Mouse (Mus musculus) olfactory bulb, adult 2 months (tissue): Measurements from ENCODE around the gene Fam163a. TPM values are rescaled to one million over a fixed set of nuclear protein-coding genes. Genes with fewer than 3 reads are reported as not detected.

Source experiments
- H3K27ac ChIP-seq: fragments of 200-500 bp; 2 replicates; pipeline ENCODE4 v1.5.1; 2012; ENCODE audit warnings: low read depth, low read length; ENCODE audit not compliant: insufficient read depth
- H3K4me1 ChIP-seq: fragments of 200-500 bp; 2 replicates; pipeline ENCODE4 v1.6.1; 2012; ENCODE audit warnings: low read length; ENCODE audit not compliant: control insufficient read depth, insufficient read depth
- H3K4me3 ChIP-seq: fragments of 200-500 bp; 2 replicates; pipeline ENCODE4 v1.5.1; 2012; ENCODE audit warnings: mild to moderate bottlenecking, low read depth, low read length, moderate library complexity; ENCODE audit not compliant: insufficient read depth
- CTCF ChIP-seq: fragments of 200-500 bp; IDR thresholded peaks from 2 replicates; pipeline ENCODE4 v1.5.1; 2012; ENCODE audit warnings: low read depth, mild to moderate bottlenecking, low read length, moderate library complexity; ENCODE audit not compliant: insufficient read depth
- POLR2A ChIP-seq: fragments of 200-500 bp; IDR thresholded peaks from 2 replicates; pipeline ENCODE4 v1.6.1; 2012; ENCODE audit warnings: mild to moderate bottlenecking, low read depth, low read length, moderate library complexity; ENCODE audit not compliant: insufficient read depth
- WGBS: fragments of 180-500 bp; shearing (Covaris S2); methylation state at CpG from one replicate; pipeline ENCODE4 v1.1.7; 2018; 5-methylcytosine and 5-hydroxymethylcytosine counted together
- polyA plus RNA-seq: library from polyadenylated mRNA; stranded (reverse); fragments of >200 nt; gene quantifications from 2 replicates; pipeline ENCODE4 v1.2.4, GENCODE M21; 2012; ENCODE audit warnings: low replicate concordance; ENCODE audit not compliant: missing spikeins, insufficient read depth, insufficient read length

The Fam163a gene
- polyA plus RNA-seq, 1 experiment, result not detected

GRCm38 (mm10) chr1:156028340-156028975, 176.4 kb downstream of the Fam163a start:
- H3K4me1 ChIP-seq, result peaks cover 5% of the 10 kb centered on the region; the same call in 1 of the 2 replicates
- 92% methylated on average over 4 of the region's 4 CpGs for WGBS
- no peak overlapping the region for H3K27ac ChIP-seq
- no peak for TF ChIP-seq CTCF
- no peak for TF ChIP-seq POLR2A
- no peak overlapping the region for H3K4me3 ChIP-seq

GRCm38 (mm10) chr1:156027849-156028248, 177.0 kb downstream of the Fam163a start:
- 84% methylated on average over 3 of the region's 3 CpGs for WGBS
- H3K4me1 ChIP-seq, result peaks cover 5% of the 10 kb centered on the region; the same call in 1 of the 2 replicates
- H3K27ac ChIP-seq, result no peak overlapping the region
- TF ChIP-seq POLR2A (no peak), CTCF (no peak)
- no peak overlapping the region for H3K4me3 ChIP-seq

Other genes starting within 250 kb of the Fam163a start
- not detected in 2 replicates for gene Cep350, start 231.8 kb downstream of the Fam163a start, polyA plus RNA-seq
- not detected in 2 replicates for gene Tor1aip2, start 169.6 kb downstream of the Fam163a start, polyA plus RNA-seq
- not detected in 2 replicates for gene Tor1aip1, start 168.5 kb downstream of the Fam163a start, polyA plus RNA-seq
- not detected in 2 replicates for gene Tdrd5, start 98.6 kb upstream of the Fam163a start, polyA plus RNA-seq
- gene Nphs2, start 105.7 kb upstream of the Fam163a start, polyA plus RNA-seq, result not detected in 2 replicates
- gene Gm2000, start 161.0 kb upstream of the Fam163a start, polyA plus RNA-seq, result not detected in 2 replicates
- not detected in 2 replicates for gene Axdnd1, start 216.1 kb upstream of the Fam163a start, polyA plus RNA-seq